Mouse (Mus musculus): ENCODE measurements around the gene Cda.

DNA sequence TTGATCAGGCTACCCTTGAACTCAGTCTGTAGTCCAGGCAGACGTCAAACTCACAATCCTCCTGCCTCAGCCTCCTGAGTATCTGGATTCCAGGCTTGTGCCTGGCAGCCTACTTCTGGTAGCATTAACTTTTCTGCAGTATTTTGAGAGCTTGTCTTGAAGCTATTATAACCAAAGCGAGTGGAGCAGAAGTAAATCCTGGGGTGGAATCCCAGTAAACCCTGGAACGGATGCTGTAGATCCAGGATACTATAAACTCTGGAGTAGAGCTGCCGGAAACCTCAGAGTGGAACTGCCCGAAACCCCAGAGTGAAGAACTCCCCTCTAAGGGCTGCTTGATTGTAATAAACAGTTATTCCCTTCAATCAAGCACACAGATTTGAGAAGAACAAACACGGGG, 9.7 kb upstream of the Cda start:
- no peak for TF ChIP-seq CTCF (conservative IDR thresholded peaks at IDR 0.05; ENCODE audit: low read length)
- TF ChIP-seq NANOG (IDR thresholded peaks at IDR 0.05; ENCODE audit: borderline replicate concordance, low read length): no peak
- no peak for TF ChIP-seq POU5F1 (IDR thresholded peaks at IDR 0.05; ENCODE audit: borderline replicate concordance, low read length)
